Mouse (Mus musculus): Measurements from ENCODE around the gene B230118H07Rik. TPM values are rescaled to one million over a fixed set of nuclear protein-coding genes. Genes with fewer than 3 reads are reported as not detected.

The B230118H07Rik gene
- total and polyA plus RNA-seq, 3 experiments: 5.0 to 12.6 (median 9.7) TPM

- no peak overlapping the region for H3K4me2 ChIP-seq (ENCODE audit: insufficient read depth, low read depth, poor library complexity, severe bottlenecking)
- no peak for DNase-seq (ENCODE audit: extremely low read depth)
- H3K4me1 ChIP-seq (ENCODE audit: control insufficient read depth in 1 of 2, insufficient read depth in 2 of 2): no peaks in the 10 kb centered on the region
- no peaks in the 10 kb centered on the region for H3K36me3 ChIP-seq (replicated peaks in 1 of 2; ENCODE audit: control insufficient read depth in 1 of 2, insufficient read depth in 1 of 2, low read length in 1 of 2)
- no peak overlapping the region for H3K9ac ChIP-seq (ENCODE audit: insufficient read depth, low read depth)
- dilution Hi-C loops (cut with MboI; ENCODE audit: extremely low pct_ligation_motif_present, extremely low pct_unique_long_range_greater_than_20kb, low sequenced_read_pairs): no loop called here
- in situ Hi-C loops (cut with MboI; ENCODE audit: low pct_ligation_motif_present, low pct_unique_long_range_greater_than_20kb, low sequenced_read_pairs): no loop called here
- no peak overlapping the region for H3K27ac ChIP-seq (ENCODE audit: insufficient read depth, low read depth)
- H3K27me3 ChIP-seq (replicated peaks): no peaks in the 10 kb centered on the region
- no peaks in the 10 kb centered on the region for H3K79me2 ChIP-seq (replicated peaks; ENCODE audit: control insufficient read depth, extremely low read depth, insufficient read depth, poor library complexity, severe bottlenecking)
- H3K4me3 ChIP-seq (replicated peaks in 1 of 3; ENCODE audit: low read depth in 2 of 3, low read length in 2 of 3, poor library complexity in 1 of 3): no peak overlapping the region
- no peaks in the 10 kb centered on the region for H3K9me3 ChIP-seq (replicated peaks; ENCODE audit: low read length)
- TF ChIP-seq IRF4 (IDR thresholded peaks at IDR 0.05; ENCODE audit: low read depth, low read length) (no peak), BHLHE40 (IDR thresholded peaks at IDR 0.05; ENCODE audit: low read depth, low read length) (no peak), CHD2 (IDR thresholded peaks at IDR 0.05; ENCODE audit: low read length) (no peak), HCFC1 (IDR thresholded peaks at IDR 0.05; ENCODE audit: low read depth, low read length) (no peak), ZC3H11A (IDR thresholded peaks at IDR 0.05; ENCODE audit: low read depth, low read length) (no peak), RCOR1 (conservative IDR thresholded peaks at IDR 0.05; ENCODE audit: low read depth, low read length) (no peak), USF1 (IDR thresholded peaks at IDR 0.05; ENCODE audit: low read depth, low read length) (no peak), CHD1 (IDR thresholded peaks at IDR 0.05; ENCODE audit: low read depth, low read length) (no peak), E2F4 (IDR thresholded peaks at IDR 0.05; ENCODE audit: insufficient replicate concordance, low read depth, low read length) (no peak), MYC (IDR thresholded peaks at IDR 0.05; ENCODE audit: low read depth, low read length) (no peak)
Measured at GRCm38 (mm10) chr2:101563776-101564175, 85.6 kb downstream of the B230118H07Rik start.

GRCm38 (mm10) chr2:101563206-101563605, 86.1 kb downstream of the B230118H07Rik start:
- Histone ChIP-seq H3K4me2 (ENCODE audit: insufficient read depth, low read depth, poor library complexity, severe bottlenecking) (no peak overlapping the region), H3K9me3 (replicated peaks; ENCODE audit: low read length) (no peaks in the 10 kb centered on the region), H3K27ac (ENCODE audit: insufficient read depth, low read depth) (no peak overlapping the region), H3K36me3 (replicated peaks in 1 of 2; ENCODE audit: control insufficient read depth in 1 of 2, insufficient read depth in 1 of 2, low read length in 1 of 2) (no peaks in the 10 kb centered on the region), H3K27me3 (replicated peaks) (no peaks in the 10 kb centered on the region), H3K9ac (ENCODE audit: insufficient read depth, low read depth) (no peak overlapping the region), H3K79me2 (replicated peaks; ENCODE audit: control insufficient read depth, extremely low read depth, insufficient read depth, poor library complexity, severe bottlenecking) (no peaks in the 10 kb centered on the region), H3K4me3 (replicated peaks in 1 of 3; ENCODE audit: low read depth in 2 of 3, low read length in 2 of 3, poor library complexity in 1 of 3) (no peak overlapping the region), H3K4me1 (ENCODE audit: control insufficient read depth in 1 of 2, insufficient read depth in 2 of 2) (no peaks in the 10 kb centered on the region)
- no peak for DNase-seq (ENCODE audit: extremely low read depth)
- dilution Hi-C loops (cut with MboI; ENCODE audit: extremely low pct_ligation_motif_present, extremely low pct_unique_long_range_greater_than_20kb, low sequenced_read_pairs) (no loop called here), in situ Hi-C loops (cut with MboI; ENCODE audit: low pct_ligation_motif_present, low pct_unique_long_range_greater_than_20kb, low sequenced_read_pairs) (no loop called here)
- no peak for TF ChIP-seq TCF12 (IDR thresholded peaks at IDR 0.05; ENCODE audit: low read depth, low read length)
- no peak for TF ChIP-seq ETS1 (conservative IDR thresholded peaks at IDR 0.05; ENCODE audit: low read depth, low read length)
- no peak for TF ChIP-seq MXI1 (IDR thresholded peaks at IDR 0.05; ENCODE audit: low read depth, low read length)
- no peak for TF ChIP-seq IRF4 (IDR thresholded peaks at IDR 0.05; ENCODE audit: low read depth, low read length)
- no peak for TF ChIP-seq USF2 (conservative IDR thresholded peaks at IDR 0.05; ENCODE audit: low read depth, low read length)
- no peak for TF ChIP-seq JUN (IDR thresholded peaks at IDR 0.05; ENCODE audit: insufficient read depth, low read depth, low read length)
- no peak for TF ChIP-seq MAZ (IDR thresholded peaks at IDR 0.05; ENCODE audit: low read depth, low read length)
- TF ChIP-seq TBP (conservative IDR thresholded peaks at IDR 0.05; ENCODE audit: low read depth, low read length): no peak
- TF ChIP-seq JUND (conservative IDR thresholded peaks at IDR 0.05; ENCODE audit: low read depth, low read length): no peak
- TF ChIP-seq POLR2AphosphoS2 (IDR thresholded peaks at IDR 0.05; ENCODE audit: low read depth, low read length): no peak
